Mouse (Mus musculus) embryonic facial prominence, embryonic 11.5 days (tissue): ENCODE measurements at regions not wholly inside any gene's neighbourhood (a gene's known extent, or its start where the extent isn't known, plus 50 kb on each side); places are given as distances from the start of the nearest gene placed in this dataset.

Experiments used
- ATAC-seq: fragments of 200-750 bp; cut with Nextera tagmentation; replicated peaks from 2 replicates; pipeline ENCODE4 v1.8.0; 2017; ENCODE audit warnings: low read depth; ENCODE audit not compliant: insufficient number of reproducible peaks, low FRiP score, low TSS enrichment
- DNase-seq: peaks from one replicate; pipeline ENCODE4 v3.0.0-alpha.2; 2015; ENCODE audit warnings: low spot score
- H3K27ac ChIP-seq: fragments of 300-500 bp; sonication (generic); replicated peaks from 2 replicates; pipeline ENCODE4 v1.5.1; 2014; ENCODE audit warnings: mild to moderate bottlenecking, low read depth, low read length, control low read depth
- H3K27me3 ChIP-seq: fragments of 300-500 bp; sonication (generic); 2 replicates; pipeline ENCODE4 v1.6.1; 2014; ENCODE audit warnings: mild to moderate bottlenecking, low read length, moderate library complexity, mixed read lengths; ENCODE audit not compliant: control insufficient read depth, insufficient read depth
- H3K36me3 ChIP-seq: fragments of 300-500 bp; sonication (generic); replicated peaks from 2 replicates; pipeline ENCODE4 v1.6.1; 2014; ENCODE audit warnings: low read depth, mild to moderate bottlenecking, low read length, moderate library complexity, mixed read lengths; ENCODE audit not compliant: control insufficient read depth, insufficient read depth
- H3K4me1 ChIP-seq: fragments of 300-500 bp; sonication (generic); 2 replicates; pipeline ENCODE4 v1.6.1; 2014; ENCODE audit warnings: low read length, mixed read lengths; ENCODE audit not compliant: control insufficient read depth, insufficient read depth
- H3K4me2 ChIP-seq: fragments of 300-500 bp; sonication (generic); 2 replicates; pipeline ENCODE4 v1.6.1; 2014; ENCODE audit warnings: low read depth, mild to moderate bottlenecking, control low read depth, low read length, moderate library complexity
- H3K4me3 ChIP-seq: fragments of 300-500 bp; sonication (generic); 2 replicates; pipeline ENCODE4 v1.5.1; 2014; ENCODE audit warnings: low read depth, low read length, control low read depth
- H3K9ac ChIP-seq: fragments of 300-500 bp; sonication (generic); replicated peaks from 2 replicates; pipeline ENCODE4 v1.6.1; 2014; ENCODE audit warnings: mild to moderate bottlenecking, control low read depth, low read length
- H3K9me3 ChIP-seq: fragments of 300-500 bp; sonication (generic); replicated peaks from 2 replicates; pipeline ENCODE4 v1.6.1; 2016; ENCODE audit warnings: mild to moderate bottlenecking, low read length, inconsistent platforms, mixed read lengths; ENCODE audit not compliant: control insufficient read depth
- WGBS: fragments of 180-500 bp; shearing (Covaris S2); extraction: QIAGEN DNeasy Blood & Tissue Kit; methylation state at CpG from one replicate; pipeline ENCODE4 v1.1.7; 2014; 5-methylcytosine and 5-hydroxymethylcytosine counted together

- Histone ChIP-seq H3K4me1 (no peaks in the 10 kb centered on the region), H3K9me3 (no peaks in the 10 kb centered on the region), H3K9ac (no peak overlapping the region), H3K4me2 (no peak overlapping the region), H3K36me3 (no peaks in the 10 kb centered on the region), H3K27me3 (no peaks in the 10 kb centered on the region), H3K27ac (no peak overlapping the region), H3K4me3 (no peak overlapping the region)
- DNase-seq: no peak
- ATAC-seq: no peak
- 68% methylated on average over 1 of the region's 1 CpGs for WGBS
These were observed 1118.6 kb upstream of the Celf2 start for GRCm38 (mm10) chr2:8628007-8628406.

- Histone ChIP-seq H3K9me3 (no peaks in the 10 kb centered on the region), H3K9ac (no peak overlapping the region), H3K27me3 (no peaks in the 10 kb centered on the region), H3K27ac (no peak overlapping the region), H3K36me3 (no peaks in the 10 kb centered on the region), H3K4me1 (no peaks in the 10 kb centered on the region), H3K4me2 (no peak overlapping the region), H3K4me3 (no peak overlapping the region)
- DNase-seq (no peak), ATAC-seq (no peak)
- 90% methylated on average over 2 of the region's 2 CpGs for WGBS
These were observed 1119.3 kb upstream of the Celf2 start for GRCm38 (mm10) chr2:8628485-8629208.

GRCm38 (mm10) chr2:8638082-8638481, 1128.7 kb upstream of the Celf2 start:
- no peaks in the 10 kb centered on the region for H3K9me3 ChIP-seq

GRCm38 (mm10) chr2:8639282-8639681, 1129.9 kb upstream of the Celf2 start:
- Histone ChIP-seq H3K4me2 (no peak overlapping the region), H3K27me3 (no peaks in the 10 kb centered on the region), H3K4me1 (no peaks in the 10 kb centered on the region), H3K9me3 (no peaks in the 10 kb centered on the region), H3K4me3 (no peak overlapping the region), H3K36me3 (no peaks in the 10 kb centered on the region), H3K27ac (no peak overlapping the region), H3K9ac (no peak overlapping the region)
- no peak for ATAC-seq
- peak; percentile 70 for DNase-seq
- 63% methylated on average over 3 of the region's 3 CpGs for WGBS

More at GRCm38 (mm10) chr2:8638082-8638481, 1128.7 kb upstream of the Celf2 start:
- H3K27ac ChIP-seq: no peak overlapping the region
- H3K9ac ChIP-seq: no peak overlapping the region
- ATAC-seq: no peak
- no peaks in the 10 kb centered on the region for H3K27me3 ChIP-seq
- no peaks in the 10 kb centered on the region for H3K36me3 ChIP-seq
- no peak overlapping the region for H3K4me3 ChIP-seq
- H3K4me1 ChIP-seq: no peaks in the 10 kb centered on the region
- no peak overlapping the region for H3K4me2 ChIP-seq
- 55% methylated on average over 7 of the region's 7 CpGs for WGBS
- DNase-seq: peak; percentile 8

- Histone ChIP-seq H3K9me3 (no peaks in the 10 kb centered on the region), H3K27me3 (no peaks in the 10 kb centered on the region), H3K36me3 (no peaks in the 10 kb centered on the region), H3K27ac (no peak overlapping the region), H3K4me1 (no peaks in the 10 kb centered on the region), H3K9ac (no peak overlapping the region), H3K4me2 (no peak overlapping the region), H3K4me3 (no peak overlapping the region)
- peak; percentile 52 for DNase-seq
- WGBS: 51% methylated on average over 1 of the region's 1 CpGs
- no peak for ATAC-seq
These were observed 1136.1 kb upstream of the Celf2 start for GRCm38 (mm10) chr2:8645463-8645862.

- 82% methylated on average over 7 of the region's 7 CpGs for WGBS
- no peak overlapping the region for H3K27ac ChIP-seq
- no peak overlapping the region for H3K9ac ChIP-seq
- DNase-seq (no peak), ATAC-seq (no peak)
- no peaks in the 10 kb centered on the region for H3K4me1 ChIP-seq
- H3K9me3 ChIP-seq: no peaks in the 10 kb centered on the region
- no peak overlapping the region for H3K4me2 ChIP-seq
- no peaks in the 10 kb centered on the region for H3K27me3 ChIP-seq
- no peak overlapping the region for H3K4me3 ChIP-seq
- H3K36me3 ChIP-seq: no peaks in the 10 kb centered on the region
These were observed 1151.2 kb upstream of the Celf2 start for GRCm38 (mm10) chr2:8660544-8660943.

- no peak for ATAC-seq
- H3K9me3 ChIP-seq: no peaks in the 10 kb centered on the region
- H3K4me1 ChIP-seq: no peaks in the 10 kb centered on the region
- WGBS: 18% methylated on average over 10 of the region's 10 CpGs
- no peak overlapping the region for H3K9ac ChIP-seq
- no peaks in the 10 kb centered on the region for H3K27me3 ChIP-seq
- H3K4me3 ChIP-seq: no peak overlapping the region
- H3K27ac ChIP-seq: no peak overlapping the region
- DNase-seq: peak; percentile 88
- no peaks in the 10 kb centered on the region for H3K36me3 ChIP-seq
- H3K4me2 ChIP-seq: no peak overlapping the region
These were observed 1164.5 kb upstream of the Celf2 start for GRCm38 (mm10) chr2:8673751-8674378.

- WGBS: 73% methylated on average over 4 of the region's 4 CpGs
- Histone ChIP-seq H3K9me3 (no peaks in the 10 kb centered on the region), H3K9ac (no peak overlapping the region), H3K4me1 (no peaks in the 10 kb centered on the region), H3K27me3 (no peaks in the 10 kb centered on the region), H3K4me2 (no peak overlapping the region), H3K4me3 (no peak overlapping the region), H3K36me3 (no peaks in the 10 kb centered on the region), H3K27ac (no peak overlapping the region)
- peak; percentile 56 for DNase-seq
- no peak for ATAC-seq
These were observed 1166.2 kb upstream of the Celf2 start for GRCm38 (mm10) chr2:8675537-8675936.
